Mouse (Mus musculus): ENCODE data around the gene Smg9.

DNA sequence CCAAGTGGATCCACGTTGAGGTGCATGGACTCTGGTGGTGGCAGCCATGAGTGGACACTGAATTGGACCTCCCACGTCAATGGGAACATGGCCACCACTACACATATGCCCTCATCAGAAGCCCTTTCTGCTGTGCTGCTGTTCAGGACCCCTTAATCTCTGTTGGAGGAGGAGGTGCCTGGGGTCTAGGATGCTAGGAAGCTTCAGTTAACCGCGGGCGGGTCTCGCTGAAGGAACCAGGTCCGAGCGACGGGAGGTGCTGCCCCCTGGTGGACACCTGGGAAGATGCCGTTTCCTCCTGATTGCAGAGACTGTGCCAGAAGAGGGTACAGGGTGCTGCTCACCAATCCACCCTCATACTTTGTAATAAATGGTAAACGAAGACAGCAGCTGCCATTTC, 14.6 kb upstream of the Smg9 start:
- TF ChIP-seq CTCF (IDR thresholded peaks at IDR 0.05; ENCODE audit: borderline replicate concordance, extremely low read depth, insufficient read depth, insufficient read length) (peak; percentile 94), POLR2A (IDR thresholded peaks at IDR 0.05; ENCODE audit: borderline replicate concordance, extremely low read depth, insufficient read depth, insufficient read length, poor library complexity, severe bottlenecking) (no peak)
